Mouse (Mus musculus) hindbrain, embryonic 16.5 days (tissue): ENCODE results near the gene Npas4. TPM values are rescaled to one million over a fixed set of nuclear protein-coding genes. Genes with fewer than 3 reads are reported as not detected.
"Not testable (repeated sequence)": the region's sequence is repeated elsewhere in the genome, so short reads cannot be mapped to it uniquely, and the experiment has no call there.

ENCODE experiments used
- ATAC-seq: fragments of 200-750 bp; cut with Nextera tagmentation; 2 replicates; pipeline ENCODE4 v1.8.0; 2017; ENCODE audit warnings: moderate TSS enrichment, moderate library complexity
- H3K27ac ChIP-seq: fragments of 300-500 bp; sonication (generic); 2 replicates; pipeline ENCODE4 v1.5.1; 2014; ENCODE audit warnings: low read depth, mild to moderate bottlenecking, control low read depth, low read length, moderate library complexity
- H3K27me3 ChIP-seq: fragments of 300-500 bp; sonication (generic); replicated peaks from 2 replicates; pipeline ENCODE4 v1.6.1; 2014; ENCODE audit warnings: low read length; ENCODE audit not compliant: control insufficient read depth, insufficient read depth
- H3K36me3 ChIP-seq: fragments of 300-500 bp; sonication (generic); 2 replicates; pipeline ENCODE4 v1.6.1; 2014; ENCODE audit warnings: mild to moderate bottlenecking, low read length, moderate library complexity, mixed read lengths; ENCODE audit not compliant: control insufficient read depth, insufficient read depth
- H3K4me1 ChIP-seq: fragments of 300-500 bp; sonication (generic); 2 replicates; pipeline ENCODE4 v1.6.1; 2014; ENCODE audit warnings: low read depth, low read length; ENCODE audit not compliant: control insufficient read depth, insufficient read depth
- H3K4me2 ChIP-seq: fragments of 300-500 bp; sonication (generic); 2 replicates; pipeline ENCODE4 v1.6.1; 2014; ENCODE audit warnings: mild to moderate bottlenecking, low read length, control low read depth, moderate library complexity
- H3K4me3 ChIP-seq: fragments of 300-500 bp; sonication (generic); 2 replicates; pipeline ENCODE4 v1.5.1; 2014; ENCODE audit warnings: mild to moderate bottlenecking, low read length, control low read depth, moderate library complexity
- H3K9ac ChIP-seq: fragments of 300-500 bp; sonication (generic); 2 replicates; pipeline ENCODE4 v1.6.1; 2014; ENCODE audit warnings: low read depth, mild to moderate bottlenecking, control low read depth, low read length, moderate library complexity
- H3K9me3 ChIP-seq: fragments of 300-500 bp; sonication (generic); 2 replicates; pipeline ENCODE4 v1.6.1; 2014; ENCODE audit warnings: mild to moderate bottlenecking, low read length, moderate library complexity; ENCODE audit not compliant: control insufficient read depth
- WGBS: fragments of 180-500 bp; shearing (Covaris S2); extraction: QIAGEN DNeasy Blood & Tissue Kit; methylation state at CpG from one replicate; pipeline ENCODE4 v1.1.7; 2014; 5-methylcytosine and 5-hydroxymethylcytosine counted together
- polyA plus RNA-seq: library from polyadenylated mRNA; unstranded; fragments of >200 nt; fragmentation: Nextera tagmentation; extraction: Ambion mirVana; gene quantifications from 2 replicates; pipeline ENCODE4 v1.2.1, GENCODE M21; 2015

The Npas4 gene
- polyA plus RNA-seq, 1 experiment from 2014 or later: 0.41 TPM

DNA sequence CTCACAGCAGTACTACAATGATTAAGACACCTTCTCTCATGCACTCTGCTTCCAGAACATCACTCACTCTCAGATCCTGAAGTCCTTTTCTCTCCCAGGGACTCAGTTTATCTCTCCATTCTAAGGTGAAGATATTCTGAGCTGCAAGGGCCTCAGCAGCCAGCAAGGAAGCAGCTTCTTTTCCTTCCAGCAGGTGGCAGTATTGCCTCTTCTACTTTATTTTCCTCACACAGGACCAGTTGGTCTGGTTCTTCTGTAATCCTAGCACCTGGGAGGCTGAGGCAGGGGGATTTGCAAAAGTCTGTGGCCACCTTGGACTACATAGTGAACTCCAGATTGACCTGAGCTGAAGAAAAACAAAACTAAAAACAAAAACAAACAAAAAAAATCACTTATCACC, 8.3 kb downstream of the Npas4 start:
- no peak overlapping the region for H3K4me3 ChIP-seq
- no peaks in the 10 kb centered on the region for H3K9me3 ChIP-seq
- no peak overlapping the region for H3K4me2 ChIP-seq
- peaks cover 27% of the 10 kb centered on the region for H3K27me3 ChIP-seq
- no peak; the same call in 1 of the 2 replicates for ATAC-seq
- no peak overlapping the region for H3K27ac ChIP-seq
- H3K9ac ChIP-seq: no peak overlapping the region
- no peaks in the 10 kb centered on the region for H3K4me1 ChIP-seq
- no peaks in the 10 kb centered on the region for H3K36me3 ChIP-seq

GRCm38 (mm10) chr19:4968236-4968635, 21.9 kb downstream of the Npas4 start:
- H3K4me1 ChIP-seq: no peaks in the 10 kb centered on the region; the same call in 1 of the 2 replicates
- 77% methylated on average over 2 of the region's 2 CpGs for WGBS
- no peak overlapping the region for H3K9ac ChIP-seq
- no peaks in the 10 kb centered on the region for H3K9me3 ChIP-seq
- no peaks in the 10 kb centered on the region for H3K27me3 ChIP-seq
- no peak for ATAC-seq
- H3K27ac ChIP-seq: no peak overlapping the region
- no peak overlapping the region for H3K4me3 ChIP-seq
- peaks cover 18% of the 10 kb centered on the region for H3K36me3 ChIP-seq
- H3K4me2 ChIP-seq: no peak overlapping the region

- peak within 1 kb of the TSS; percentile 87 for H3K27ac ChIP-seq
- under 1% methylated on average over 34 of the region's 34 CpGs for WGBS
- no peaks in the 10 kb centered on the region for H3K9me3 ChIP-seq
- H3K4me3 ChIP-seq: peak within 1 kb of the TSS; percentile 69
- H3K9ac ChIP-seq: peak within 1 kb of the TSS; percentile 84
- peak; percentile 98 for ATAC-seq
- H3K4me1 ChIP-seq: peaks cover 10% of the 10 kb centered on the region
- H3K36me3 ChIP-seq: peaks cover 18% of the 10 kb centered on the region
- no peaks in the 10 kb centered on the region for H3K27me3 ChIP-seq
- H3K4me2 ChIP-seq: peak within 1 kb of the TSS; percentile 71
Observed at GRCm38 (mm10) chr19:4961928-4962601, 28.1 kb downstream of the Npas4 start, which contains the start of gene Mrpl11. TSS of gene Mrpl11 (plus strand) at chr19:4962147.

DNA sequence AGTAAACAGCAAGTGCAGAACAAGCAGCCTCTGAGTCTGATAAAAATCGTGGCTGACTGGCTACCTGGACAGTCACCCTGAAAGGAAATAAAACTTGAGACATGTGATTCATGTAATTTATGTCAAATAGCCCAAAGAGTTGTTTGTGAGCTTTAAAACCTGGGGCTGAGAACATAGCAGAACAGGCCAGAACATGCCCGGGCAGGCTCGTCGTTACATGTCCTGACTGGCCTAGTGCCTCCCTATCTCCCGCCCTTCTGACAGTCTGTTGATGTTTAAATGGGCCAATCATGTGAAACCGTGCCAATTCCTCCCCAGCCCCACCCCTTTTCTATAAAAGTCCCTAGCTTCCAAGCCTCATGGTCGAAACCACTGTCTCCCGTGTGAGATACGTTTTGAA, 41.5 kb downstream of the Npas4 start:
- H3K27me3 ChIP-seq, H3K36me3 ChIP-seq, H3K4me3 ChIP-seq, H3K9ac ChIP-seq, H3K4me1 ChIP-seq, H3K9me3 ChIP-seq, ATAC-seq, H3K4me2 ChIP-seq, H3K27ac ChIP-seq: not testable (repeated sequence)
- WGBS: 79% methylated on average over 9 of the region's 9 CpGs

- no peak for ATAC-seq
- H3K4me2 ChIP-seq: no peak overlapping the region
- no peak overlapping the region for H3K4me3 ChIP-seq
- no peaks in the 10 kb centered on the region for H3K27me3 ChIP-seq
- WGBS: 41% methylated on average over 6 of the region's 6 CpGs
- peaks cover 12% of the 10 kb centered on the region for H3K4me1 ChIP-seq
- H3K9me3 ChIP-seq: no peaks in the 10 kb centered on the region
- no peaks in the 10 kb centered on the region for H3K36me3 ChIP-seq
- no peak overlapping the region for H3K9ac ChIP-seq
- no peak overlapping the region for H3K27ac ChIP-seq
Observed at GRCm38 (mm10) chr19:4945540-4945939, 44.6 kb downstream of the Npas4 start.

DNA sequence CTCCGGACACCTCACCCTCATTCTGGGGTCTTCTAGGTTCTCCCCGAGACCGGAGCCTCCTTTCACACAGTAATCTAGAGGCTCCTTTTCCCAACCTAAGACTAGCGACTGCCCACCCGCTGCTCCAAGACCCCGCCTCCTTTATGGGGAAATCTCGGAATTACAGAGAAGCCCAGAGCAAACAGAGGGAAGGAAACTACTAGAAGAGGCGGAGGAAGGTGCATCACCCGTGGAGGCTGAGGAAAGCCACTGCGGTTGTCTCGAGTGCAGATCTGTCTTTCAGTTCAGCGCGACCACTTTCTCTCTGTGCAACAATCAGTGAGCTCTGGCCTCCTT, 46.9 kb downstream of the Npas4 start:
- Histone ChIP-seq H3K4me1 (peaks cover 12% of the 10 kb centered on the region), H3K9me3 (no peaks in the 10 kb centered on the region), H3K9ac (peak overlapping the region; percentile 77), H3K4me3 (peak overlapping the region; percentile 62), H3K4me2 (peak overlapping the region; percentile 80), H3K36me3 (no peaks in the 10 kb centered on the region), H3K27me3 (no peaks in the 10 kb centered on the region), H3K27ac (peak overlapping the region; percentile 79)
- 6% methylated on average over 13 of the region's 13 CpGs for WGBS
- ATAC-seq: peak; percentile 76; the same call in 1 of the 2 replicates

DNA sequence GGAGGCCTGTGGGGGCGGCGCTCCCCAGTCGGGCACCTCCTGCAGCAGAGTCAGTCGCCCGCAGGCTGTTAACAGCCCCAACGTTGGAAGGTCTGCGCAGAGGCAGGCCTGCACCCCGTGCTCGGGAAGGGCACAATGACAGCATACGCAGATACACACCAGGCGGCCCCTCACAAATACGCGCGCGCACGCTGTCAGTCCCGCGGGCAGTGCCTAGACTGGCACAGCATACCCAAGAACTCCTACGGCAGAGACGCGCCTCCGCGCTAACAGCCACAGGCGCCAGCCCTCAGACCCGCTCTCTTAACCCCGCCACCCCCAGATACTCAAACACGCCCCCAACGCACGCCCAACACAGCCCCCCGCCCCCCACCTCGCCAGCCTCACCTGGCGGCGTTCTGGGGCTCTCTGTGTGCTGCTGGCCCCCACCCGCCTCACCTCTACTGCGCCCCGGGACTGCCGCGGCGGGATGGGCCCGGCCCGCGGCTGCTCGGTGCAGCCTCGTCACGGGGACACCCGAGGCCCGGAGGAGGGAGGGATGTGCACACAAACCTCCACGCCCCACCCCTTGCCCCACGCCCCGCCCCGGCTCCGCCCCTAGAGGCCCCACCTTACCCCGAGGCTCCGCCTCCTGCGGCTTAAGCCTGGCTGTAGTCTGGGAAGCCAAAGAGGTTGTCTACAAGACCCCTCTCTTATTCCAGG, 47.4 kb downstream of the Npas4 start, which contains the start of gene Peli3:
Peli3 (minus strand) TSS at position 577 of the 702 bp plus-strand sequence.
- ATAC-seq: peak; percentile 96
- under 1% methylated on average over 49 of the region's 55 CpGs for WGBS
- Histone ChIP-seq H3K27me3 (no peaks in the 10 kb centered on the region), H3K4me1 (peaks cover 12% of the 10 kb centered on the region), H3K9ac (peak within 1 kb of the TSS; percentile 77), H3K36me3 (no peaks in the 10 kb centered on the region), H3K4me2 (peak within 1 kb of the TSS; percentile 80), H3K27ac (peak within 1 kb of the TSS; percentile 79), H3K4me3 (peak within 1 kb of the TSS; percentile 62), H3K9me3 (no peaks in the 10 kb centered on the region)

DNA sequence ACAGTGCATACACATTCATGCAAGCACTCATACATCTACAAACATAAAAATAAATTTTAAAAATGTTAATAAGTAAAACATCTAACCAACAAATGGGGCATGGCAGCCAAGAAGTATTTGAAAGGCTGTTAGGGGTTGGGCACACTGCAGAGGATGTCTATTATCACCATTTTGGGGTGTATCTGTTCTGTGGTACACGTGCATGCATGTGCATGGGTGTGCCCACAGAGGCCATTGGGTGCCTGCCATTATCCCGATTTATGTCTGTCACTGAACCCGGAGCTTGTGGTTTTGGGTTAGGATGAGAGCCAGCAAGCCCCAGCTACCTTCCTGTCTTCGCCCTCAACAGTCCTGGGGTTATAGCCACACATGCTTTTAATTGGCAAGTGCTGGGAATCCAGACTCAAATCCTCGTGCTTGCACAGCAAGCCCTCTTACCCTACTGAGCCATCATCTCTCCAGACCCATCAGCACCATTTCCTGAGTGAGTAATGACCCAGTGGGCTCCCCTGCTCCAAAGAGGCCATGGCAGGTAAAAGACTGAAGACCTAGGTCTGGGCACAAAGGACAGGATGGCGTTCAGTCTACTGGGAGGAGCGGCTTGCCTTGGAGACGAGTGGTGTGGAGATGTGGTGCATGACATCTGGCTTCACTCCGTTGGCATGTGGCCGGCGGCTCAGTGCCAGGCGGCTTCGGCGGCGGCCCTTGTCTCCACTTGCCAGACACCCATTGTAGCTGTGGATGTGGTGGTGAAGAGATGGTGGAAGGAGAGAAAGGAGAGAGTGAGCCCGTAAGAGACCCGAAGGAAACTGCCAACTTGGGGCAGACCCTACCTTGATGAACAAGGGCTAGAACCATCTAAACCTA, 52.4 kb downstream of the Npas4 start:
- no peak for ATAC-seq
- H3K4me1 ChIP-seq: peaks cover 8% of the 10 kb centered on the region
- no peak overlapping the region for H3K4me3 ChIP-seq
- H3K27ac ChIP-seq: no peak overlapping the region
- H3K9me3 ChIP-seq: no peaks in the 10 kb centered on the region
- 87% methylated on average over 17 of the region's 17 CpGs for WGBS
- peaks cover 7% of the 10 kb centered on the region for H3K36me3 ChIP-seq
- no peaks in the 10 kb centered on the region for H3K27me3 ChIP-seq
- H3K9ac ChIP-seq: no peak overlapping the region
- H3K4me2 ChIP-seq: no peak overlapping the region

DNA sequence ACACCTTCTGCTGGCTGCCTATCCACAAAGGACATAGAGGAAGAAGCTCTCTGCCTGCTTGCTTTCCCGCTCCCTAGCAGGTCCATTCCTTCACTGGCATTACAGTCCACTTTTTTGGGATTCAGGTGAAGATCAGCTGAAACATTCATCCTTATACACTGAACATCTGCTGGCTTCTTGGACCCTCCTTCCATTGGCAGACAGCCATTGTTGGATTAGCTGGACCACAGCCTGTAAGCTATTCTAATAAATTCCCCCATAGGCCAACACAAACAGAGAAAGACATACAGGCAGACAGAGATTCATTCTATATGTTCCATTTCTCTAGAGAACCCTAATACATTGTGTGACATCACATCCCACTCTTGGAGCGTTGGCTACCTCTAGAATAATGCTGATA, 53.2 kb downstream of the Npas4 start:
- H3K4me3 ChIP-seq: no peak overlapping the region
- H3K36me3 ChIP-seq: peaks cover 9% of the 10 kb centered on the region

More for the DNA sequence above, 53.2 kb downstream of the Npas4 start:
- H3K4me2 ChIP-seq: no peak overlapping the region
- ATAC-seq: no peak
- H3K9me3 ChIP-seq: no peaks in the 10 kb centered on the region
- H3K4me1 ChIP-seq: peaks cover 5% of the 10 kb centered on the region
- no peak overlapping the region for H3K9ac ChIP-seq
- H3K27me3 ChIP-seq: no peaks in the 10 kb centered on the region
- WGBS: 82% methylated on average over 2 of the region's 2 CpGs
- no peak overlapping the region for H3K27ac ChIP-seq
